In genomic region chr9:115362486-115362885, GRCm38 (mm10) we compare ENCODE assay signal across 23 mouse cellular contexts. TPM values are rescaled to one million over a fixed set of nuclear protein-coding genes. Genes with fewer than 3 reads are reported as not detected.
DNase-seq lines count a peak whose midpoint lies in the region; ATAC-seq and TF ChIP-seq lines count a peak whose summit lies in the region.
"Had no signal": no experiment of that assay in that cellular context is flagged by ENCODE, and none has a peak within 500 bp of the region (broad histone marks: within the 10 kb centered on the region; RNA-seq: fewer than 3 reads in every experiment).

No protein-coding gene starts in this region.

- TF ChIP-seq EP300 in ES-Bruce4 (IDR thresholded peaks at IDR 0.05; ENCODE audit: insufficient read depth, low read depth, low read length), result no peak

- in situ Hi-C loops in ES-E14 (cut with MboI; ENCODE audit: low sequenced_read_pairs in 2 of 2, unreplicated experiment in 2 of 2), result no loop called here

- peaks cover 12% of the 10 kb centered on the region for H3K4me1 ChIP-seq in ES-Bruce4 (ENCODE audit: control insufficient read depth, insufficient read depth, low read length)
- H3K4me1 ChIP-seq in ES-E14 (ENCODE audit: control insufficient read depth in 2 of 2, insufficient read depth in 2 of 2, low read length in 2 of 2, poor library complexity in 1 of 2), result no peaks in the 10 kb centered on the region; a peak in 1 of 4 replicates
- H3K4me1 ChIP-seq: embryonic facial prominence, embryonic 13.5 days; embryonic facial prominence, embryonic 15.5 days; forebrain, embryonic 10.5 days; forebrain, embryonic 12.5 days had no signal

- TF ChIP-seq CTCF in ES-Bruce4 (IDR thresholded peaks at IDR 0.05; ENCODE audit: low read depth, low read length), result no peak

- no peak overlapping the region for H3K4me3 ChIP-seq in ES-Bruce4 (ENCODE audit: low read depth, low read length)
- H3K4me3 ChIP-seq in ES-E14 (ENCODE audit: insufficient read depth in 1 of 2, low read depth in 1 of 2, low read length in 2 of 2, poor library complexity in 1 of 2, severe bottlenecking in 1 of 2), result peak overlapping the region; percentile 59 to 62; a peak in 3 of 4 replicates
- H3K4me3 ChIP-seq: embryonic facial prominence, embryonic 13.5 days; embryonic facial prominence, embryonic 15.5 days; erythroblast, embryonic 14.5 days; forebrain, embryonic 10.5 days; forebrain, embryonic 12.5 days had no signal

- no peak for ATAC-seq in granulocyte monocyte progenitor cell, adult 5-6 weeks (replicated peaks; ENCODE audit: poor library complexity, severe bottlenecking)
- ATAC-seq: forebrain, embryonic 14.5 days; forebrain, embryonic 16.5 days had no signal

- peak overlapping the region; percentile 78 for H3K27ac ChIP-seq in ES-Bruce4 (ENCODE audit: insufficient read depth, low read length)
- peak overlapping the region; percentile 57 for H3K27ac ChIP-seq in ES-E14 (ENCODE audit: insufficient read depth, low read depth, low read length, poor library complexity, severe bottlenecking)
- H3K27ac ChIP-seq: embryonic facial prominence, embryonic 13.5 days; embryonic facial prominence, embryonic 15.5 days; forebrain, embryonic 10.5 days; forebrain, embryonic 12.5 days had no signal

- H3K9ac ChIP-seq in ES-Bruce4 (ENCODE audit: low read depth, poor library complexity, severe bottlenecking), result no peak overlapping the region
- peak overlapping the region; percentile 71; the same call in 1 of the 2 replicates for H3K9ac ChIP-seq in ES-E14 (ENCODE audit: insufficient read depth, low read depth, low read length, poor library complexity, severe bottlenecking)
- H3K9ac ChIP-seq: embryonic facial prominence, embryonic 13.5 days; embryonic facial prominence, embryonic 15.5 days; forebrain, embryonic 12.5 days had no signal

- no peak for DNase-seq in ES-E14 (ENCODE audit: low read depth, low spot score)
- DNase-seq in ZHBTc4 (ENCODE audit: low read depth, low spot score), result peak; percentile 60
- DNase-seq in layer of hippocampus, postnatal 14 days (ENCODE audit: low spot score in 2 of 2), result no peak
- DNase-seq in lung, postnatal 25 days (ENCODE audit: low spot score), result no peak
- DNase-seq: adrenal gland, adult 2 months; adrenal gland, postnatal 10 days; adrenal gland, postnatal 25 days; cerebellum, adult 11 months; cerebellum, adult 18-20 months; cerebellum, adult 8-10 months; cerebellum, adult 9-11 months; cerebellum, postnatal 14 days; cerebellum, postnatal 36 days; embryo, embryonic 11 days had no signal

- no peak for TF ChIP-seq POLR2A in ES-Bruce4 (IDR thresholded peaks at IDR 0.05; ENCODE audit: insufficient read depth, low read length)

- no peaks in the 10 kb centered on the region for H3K36me3 ChIP-seq in ES-Bruce4 (ENCODE audit: control insufficient read depth, insufficient read depth, low read length, poor library complexity, severe bottlenecking)
- peaks cover 4% of the 10 kb centered on the region; the same call in 1 of the 2 replicates for H3K36me3 ChIP-seq in ES-E14 (ENCODE audit: control insufficient read depth, insufficient read depth, low read length, poor library complexity, severe bottlenecking)
- H3K36me3 ChIP-seq: embryonic facial prominence, embryonic 13.5 days; embryonic facial prominence, embryonic 15.5 days; forebrain, embryonic 10.5 days; forebrain, embryonic 12.5 days had no signal

- no peaks in the 10 kb centered on the region for H3K27me3 ChIP-seq in ES-Bruce4 (ENCODE audit: control insufficient read depth, insufficient read depth, low read length, poor library complexity, severe bottlenecking)
- H3K27me3 ChIP-seq: embryonic facial prominence, embryonic 13.5 days; embryonic facial prominence, embryonic 15.5 days; forebrain, embryonic 12.5 days had no signal

- peaks cover 5% of the 10 kb centered on the region; the same call in 1 of the 2 replicates for H3K9me3 ChIP-seq in ES-Bruce4 (replicated peaks; ENCODE audit: control insufficient read depth, insufficient read depth, low read length, poor library complexity, severe bottlenecking)
- H3K9me3 ChIP-seq in ES-E14 (ENCODE audit: control insufficient read depth, insufficient read depth, low read depth, low read length), result no peaks in the 10 kb centered on the region
- H3K9me3 ChIP-seq: embryonic facial prominence, embryonic 13.5 days; embryonic facial prominence, embryonic 15.5 days had no signal

TF ChIP-seq in ES-E14, 5 proteins besides CTCF, POLR2A, EP300 and RAD21:
- TF ChIP-seq HCFC1 (IDR thresholded peaks at IDR 0.05; ENCODE audit: borderline replicate concordance, insufficient read depth, low read length) (no peak), CHD2 (IDR thresholded peaks at IDR 0.05; ENCODE audit: low read depth, low read length) (no peak), ZNF384 (IDR thresholded peaks at IDR 0.05; ENCODE audit: low read depth, low read length) (no peak), MAFK (IDR thresholded peaks at IDR 0.05; ENCODE audit: insufficient read depth, low read depth, low read length) (no peak), ZC3H11A (IDR thresholded peaks at IDR 0.05; ENCODE audit: borderline replicate concordance, low read depth, low read length) (no peak)
TF ChIP-seq in ES-E14: peak in this region for 0.

RNA-seq across cellular contexts. Expression of gene Stt3b, which starts 52.3 kb away (rescaled TPM):
- polyA plus RNA-seq in ES-Bruce4 (2011; ENCODE audit: insufficient read depth, insufficient read length, low read depth, missing spikeins), result 118 and 120 TPM in 2 replicates
- 150 and 160 TPM in 2 replicates for total RNA-seq in ES-E14 (2012; rRNA removed)
- 10 to 100 TPM; 84.1 to 84.4 TPM for total RNA-seq in layer of hippocampus, postnatal 14 days (2021)
- 91.1 and 97.6 TPM in 2 replicates for total RNA-seq in granulocyte monocyte progenitor cell, adult 5-6 weeks (2014; fragmentation: Nextera tagmentation)
- 127 and 130 TPM in 2 replicates for total RNA-seq in granulocyte monocyte progenitor cell, adult 5-6 weeks (2017)
